Mouse (Mus musculus): ENCODE measurements at regions not wholly inside any gene's neighbourhood (a gene's known extent, or its start where the extent isn't known, plus 50 kb on each side); places are given as distances from the start of the nearest gene placed in this dataset.
A peak's percentile ranks its signal among the peaks of the same experiment; 100 is the strongest.

DNA sequence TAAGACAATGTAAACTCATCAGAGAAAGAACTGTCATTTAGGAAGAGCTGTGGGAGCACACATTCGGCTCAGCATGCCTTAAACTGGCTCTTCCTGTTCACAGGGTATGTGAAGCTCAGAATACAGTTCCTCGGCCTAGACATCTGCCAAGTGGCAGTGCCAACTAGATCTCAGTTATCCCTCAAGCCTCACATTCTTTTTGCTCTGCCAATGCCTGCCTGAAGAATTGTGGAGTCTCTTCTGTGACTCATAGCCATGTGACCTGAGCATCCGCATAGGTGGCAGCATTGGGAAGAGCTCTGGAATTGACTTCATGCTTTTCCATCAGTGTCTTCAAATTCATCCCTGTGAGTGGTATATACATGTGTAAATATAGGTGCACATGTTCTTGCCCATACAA lies 59.7 kb downstream of the Prlhr start:
- DNase-seq = no peak

DNA sequence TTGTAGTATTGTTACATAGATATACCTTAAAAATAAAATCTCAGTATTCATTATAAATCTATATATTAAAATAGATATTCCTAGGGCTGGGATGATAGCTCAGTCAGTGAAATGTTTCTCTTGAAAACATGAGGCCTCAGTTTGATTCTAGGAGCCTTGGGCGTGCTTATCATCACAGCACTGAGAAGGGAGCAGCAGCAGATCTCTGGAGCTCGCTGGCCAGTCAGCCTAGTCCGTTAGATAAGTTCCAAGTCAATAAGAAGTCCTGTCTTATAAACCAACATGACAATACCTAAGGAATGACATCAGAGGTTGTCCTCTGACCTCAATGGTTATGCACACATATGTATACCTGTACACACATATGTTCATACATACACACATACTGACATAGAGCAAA lies 68.7 kb downstream of the Prlhr start:
- no peak for DNase-seq

DNA sequence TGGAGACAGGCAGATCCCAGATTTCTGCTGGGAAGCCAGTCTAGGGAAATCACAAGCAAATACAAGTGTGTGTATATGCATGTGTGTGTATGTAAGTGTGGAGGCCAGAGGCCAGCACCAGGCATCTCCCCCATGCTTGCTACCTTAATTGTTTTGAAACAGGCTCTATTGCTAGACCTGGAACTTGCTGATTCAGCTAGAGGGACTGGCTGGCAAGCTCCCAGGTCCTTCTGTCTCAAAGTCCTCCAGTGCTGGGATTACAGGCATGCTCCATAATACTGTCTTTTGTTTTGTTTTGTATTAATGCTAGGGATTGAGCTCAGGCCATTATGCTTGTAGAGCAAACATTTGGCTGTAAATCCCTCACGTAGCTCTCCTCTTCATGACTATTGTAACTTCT lies 70.4 kb downstream of the Prlhr start:
- no peak for DNase-seq

DNA sequence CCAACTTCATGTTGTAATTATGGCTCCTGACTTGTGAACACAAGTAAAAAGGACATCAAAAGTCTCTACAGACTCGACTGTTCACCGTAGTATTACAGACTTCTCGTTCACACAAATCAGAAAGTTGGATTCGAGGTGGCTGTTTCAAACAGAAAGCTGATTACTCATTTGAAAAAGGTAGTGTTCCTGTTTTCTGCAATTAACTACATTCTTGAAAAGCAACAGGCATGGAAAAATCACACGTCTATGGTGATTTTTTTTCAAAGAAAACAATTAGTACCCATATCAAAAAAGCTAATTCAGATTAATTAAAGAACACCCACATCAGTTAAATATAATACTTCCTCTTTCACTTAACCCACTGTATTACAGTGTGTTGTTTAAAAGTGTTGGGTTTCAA lies 71.5 kb downstream of the Prlhr start:
- no peak for DNase-seq

DNA sequence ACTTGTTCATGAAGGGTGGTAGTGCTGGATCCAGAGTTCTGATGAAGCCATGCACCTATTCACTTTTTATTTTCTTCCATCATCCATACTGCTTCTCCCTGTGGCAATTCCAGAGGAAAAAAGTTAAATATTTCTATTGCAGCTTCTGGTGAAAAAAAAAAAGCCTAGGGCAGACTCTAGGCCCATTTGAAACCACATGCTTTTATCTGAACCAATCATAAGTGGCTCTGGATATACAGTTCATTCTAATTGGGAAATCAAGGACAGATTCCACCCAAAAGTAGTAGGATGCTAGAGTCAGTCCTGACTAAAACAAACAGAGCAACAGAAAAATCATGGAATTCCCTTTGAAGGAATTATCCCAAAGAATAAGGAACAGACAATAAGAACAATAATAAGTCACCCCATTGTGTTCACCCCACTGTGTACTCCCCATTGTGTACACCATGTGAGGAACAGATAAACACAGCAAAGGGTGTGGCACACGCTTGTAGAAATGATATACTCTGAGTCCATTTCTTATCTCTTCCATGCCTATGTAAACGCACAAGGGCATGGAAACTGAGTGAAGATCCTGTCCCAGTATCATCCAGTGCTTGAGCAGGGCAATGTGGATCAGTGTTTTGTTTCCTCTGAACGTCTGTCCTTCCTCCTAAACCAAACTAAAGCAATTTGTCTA lies 81.4 kb downstream of the Prlhr start:
- DNase-seq = no peak

DNA sequence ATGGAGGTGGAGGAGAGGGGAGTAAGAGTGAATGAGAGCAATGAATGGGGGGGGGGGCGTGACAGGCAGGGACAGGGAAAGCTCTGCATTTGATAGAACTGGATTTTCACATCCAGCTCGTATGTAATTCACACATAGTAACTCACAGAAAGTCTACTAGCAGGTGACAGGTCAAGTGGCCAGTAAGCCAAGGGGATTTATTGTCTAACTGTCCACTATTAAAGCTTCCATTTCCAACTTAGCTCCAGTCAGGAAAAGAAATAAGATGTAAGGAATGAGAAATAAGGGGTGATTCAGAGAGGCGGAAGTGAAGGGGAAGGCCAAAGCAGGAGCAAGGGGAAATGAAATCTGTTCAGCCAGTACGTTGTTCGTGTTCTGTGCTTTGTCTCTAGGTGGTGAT lies 83.4 kb downstream of the Prlhr start:
- DNase-seq = no peak

DNA sequence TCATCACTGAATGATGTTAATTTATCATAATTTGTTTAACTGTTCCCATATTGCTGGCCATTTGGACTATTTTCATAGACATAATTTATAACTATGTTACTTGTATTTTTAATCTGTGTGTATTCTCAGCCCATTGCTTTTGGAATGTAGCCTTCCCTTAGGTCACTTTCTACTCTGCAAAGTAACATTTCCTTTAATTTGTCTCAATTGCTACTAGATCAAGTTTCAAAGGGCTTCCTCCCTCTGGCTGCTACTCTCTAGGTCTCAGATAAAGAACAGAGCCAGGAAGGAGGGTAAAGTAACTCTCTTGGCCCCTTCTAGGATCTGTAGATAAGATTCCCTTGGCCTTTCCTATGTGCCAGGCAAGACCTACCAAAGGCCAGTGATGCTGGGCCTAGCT lies 85.4 kb downstream of the Prlhr start:
- no peak for DNase-seq

DNA sequence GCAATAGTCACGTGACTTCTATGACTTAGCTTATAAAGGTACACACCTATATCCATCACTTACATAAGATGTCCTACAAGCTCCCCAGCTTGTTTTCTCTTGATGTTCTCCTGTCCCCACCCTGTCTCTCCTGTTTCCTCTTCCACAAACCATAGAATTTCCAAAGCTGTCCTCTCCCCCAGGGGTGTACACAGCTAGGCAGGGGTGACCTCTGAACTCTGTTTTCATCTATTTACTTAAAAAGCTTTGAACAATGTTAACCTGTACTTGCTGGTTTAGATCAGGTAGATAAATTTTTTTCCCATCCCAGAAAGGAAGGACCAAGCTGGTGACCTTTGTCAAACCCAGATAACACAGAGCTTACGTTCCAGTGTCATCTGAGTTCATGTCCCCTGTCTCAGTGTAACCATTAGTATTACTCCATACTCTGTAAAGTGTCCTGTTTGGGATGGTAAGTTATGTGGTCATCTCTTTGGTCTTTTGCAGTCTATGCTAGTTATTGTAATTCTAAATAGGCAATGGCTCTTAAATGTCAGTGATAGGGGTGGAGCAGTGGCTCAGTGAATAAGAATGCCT lies 89.0 kb downstream of the Prlhr start:
- no peak for DNase-seq

DNA sequence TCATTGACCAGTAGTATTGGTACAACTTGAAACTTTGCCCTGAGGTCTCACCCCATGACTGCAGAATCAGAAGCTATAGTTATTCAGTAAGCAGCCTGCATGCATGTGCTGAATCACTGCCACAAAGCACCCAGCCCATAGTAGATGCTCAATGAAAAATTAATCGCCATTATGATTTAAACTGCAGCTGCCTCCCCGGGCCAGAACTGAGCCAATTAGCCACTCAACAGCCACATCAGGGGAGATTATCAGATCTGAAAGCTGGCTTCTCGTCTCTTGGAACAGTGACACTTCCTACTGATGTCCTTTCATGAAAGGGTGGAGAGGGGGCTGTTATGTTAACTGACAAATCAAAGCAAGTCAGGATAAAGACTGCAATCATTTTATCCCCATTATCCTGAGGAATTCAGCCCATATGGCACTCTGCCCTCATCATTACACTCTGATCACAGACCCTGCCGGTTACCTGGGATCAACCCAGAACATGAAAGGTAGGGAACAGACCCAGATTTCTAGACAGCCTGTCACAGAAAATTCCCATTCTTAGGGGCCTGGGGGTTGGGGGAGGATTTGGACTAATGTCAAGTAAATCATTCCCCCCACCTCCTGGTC lies 104.0 kb downstream of the Prlhr start:
- no peak for DNase-seq

DNA sequence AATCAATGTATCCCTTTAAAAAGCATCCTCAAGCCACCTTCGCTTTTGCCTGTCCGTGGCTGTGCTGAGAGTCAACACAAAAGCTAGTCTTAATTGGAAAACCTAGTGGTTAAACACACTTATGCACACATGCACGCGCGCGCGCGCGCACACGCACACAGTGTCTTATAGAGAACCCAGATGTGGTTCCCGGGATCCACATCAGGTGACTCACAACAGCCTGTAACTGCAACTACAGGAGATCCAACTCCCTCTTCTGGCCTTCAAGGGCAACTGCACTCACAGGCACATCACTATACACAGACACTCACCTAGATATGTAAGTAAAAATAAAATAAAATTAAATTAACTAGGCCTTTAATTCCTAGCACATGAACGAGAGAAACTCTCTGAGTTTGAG lies 118.4 kb upstream of the Fam204a start:
- DNase-seq = no peak

DNA sequence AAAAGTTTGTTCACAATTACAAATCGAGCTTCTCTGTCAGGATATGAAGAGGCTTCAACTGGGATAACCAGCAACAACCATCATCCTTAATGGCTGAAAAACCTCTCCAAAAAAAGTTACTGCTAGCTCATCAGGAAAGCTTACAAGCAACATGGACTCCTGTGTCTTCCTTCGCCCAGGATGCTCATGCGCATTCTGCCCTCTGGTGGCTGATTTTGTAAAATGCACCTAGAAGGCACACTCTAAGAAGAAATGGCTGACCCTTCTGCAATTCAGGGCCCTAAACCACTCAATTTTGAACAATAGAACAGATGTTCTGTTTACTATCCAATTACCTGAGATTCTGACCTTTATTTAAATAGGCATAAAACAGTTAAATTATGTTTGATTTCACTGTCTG lies 115.0 kb upstream of the Fam204a start:
- peak; percentile 10 to 19 for DNase-seq

DNA sequence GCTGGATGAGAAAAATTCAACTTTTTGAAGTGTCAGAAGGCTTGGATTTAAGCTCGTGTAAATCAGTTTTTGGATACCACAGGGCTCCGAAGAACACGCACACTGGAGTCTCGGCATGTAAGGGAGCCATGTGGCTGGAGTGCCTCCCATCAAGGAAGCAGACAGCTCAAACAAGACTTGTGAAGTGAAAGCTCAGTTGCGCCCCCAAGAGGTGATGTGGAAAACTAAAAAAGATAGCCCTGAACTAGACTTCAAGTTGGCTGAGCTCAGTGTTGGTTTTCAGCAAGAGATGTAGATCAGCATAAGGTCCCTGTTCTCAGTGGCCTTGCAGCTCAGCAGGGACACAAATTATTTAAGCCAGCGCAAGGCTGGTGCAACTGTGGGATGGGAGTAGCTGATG lies 113.7 kb upstream of the Fam204a start:
- no peak for DNase-seq

DNA sequence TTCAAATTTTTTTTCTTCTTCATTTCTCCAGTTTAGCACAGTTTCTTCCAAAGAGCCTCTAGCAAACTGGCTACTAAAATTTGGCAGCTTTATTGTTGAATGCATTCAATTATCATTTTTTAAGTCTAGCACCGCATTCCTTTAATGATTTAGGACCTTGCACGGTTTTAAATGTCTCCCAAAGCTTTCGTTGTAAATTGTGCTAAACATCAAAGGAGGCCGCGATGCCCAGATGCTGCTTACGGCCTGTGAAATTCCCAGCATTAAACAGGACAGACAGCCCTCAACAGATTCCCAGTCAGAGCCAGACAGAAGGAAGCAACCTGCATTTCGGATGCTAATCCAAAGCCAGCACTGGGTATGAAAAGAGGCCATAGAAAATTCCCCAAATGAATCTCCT lies 108.0 kb upstream of the Fam204a start:
- DNase-seq = no peak

DNA sequence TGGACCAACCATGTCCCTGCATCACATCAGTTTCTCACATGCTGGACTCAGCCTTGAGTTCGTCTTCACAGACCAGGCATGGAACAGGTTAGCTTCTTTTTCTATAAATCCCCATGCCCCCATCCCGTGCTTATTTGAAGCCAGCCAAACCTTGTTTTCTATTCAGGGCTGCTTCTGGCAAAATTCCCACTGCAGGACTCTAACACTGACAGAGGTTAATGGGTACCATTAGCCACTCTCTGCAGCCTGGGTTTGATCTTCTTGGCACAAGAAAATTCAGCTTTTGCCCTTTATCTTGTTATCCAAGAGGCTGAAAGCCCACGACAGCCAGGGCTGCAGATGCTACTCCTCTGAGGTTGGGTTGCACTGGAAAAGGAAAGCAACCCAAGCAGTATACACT lies 101.8 kb upstream of the Fam204a start:
- DNase-seq = no peak

DNA sequence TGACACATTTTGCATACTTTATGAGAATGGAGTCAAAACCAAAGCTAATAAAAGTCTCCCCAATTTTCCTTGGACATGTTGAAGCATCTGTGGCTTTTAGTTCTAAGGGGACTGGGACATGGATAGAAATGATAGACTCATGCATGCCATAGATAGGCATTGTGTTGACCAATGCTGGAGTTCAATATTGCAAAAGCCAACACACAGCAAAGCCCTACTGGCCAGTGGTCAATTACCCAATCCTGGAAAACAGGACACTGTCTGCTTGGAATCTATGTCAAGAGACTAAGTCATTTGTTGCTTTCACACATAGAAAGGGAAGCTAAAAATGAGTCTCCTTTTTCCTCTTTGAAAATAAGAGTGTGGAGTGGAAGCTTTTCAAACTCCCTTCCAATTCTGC lies 99.1 kb upstream of the Fam204a start:
- no peak for DNase-seq

DNA sequence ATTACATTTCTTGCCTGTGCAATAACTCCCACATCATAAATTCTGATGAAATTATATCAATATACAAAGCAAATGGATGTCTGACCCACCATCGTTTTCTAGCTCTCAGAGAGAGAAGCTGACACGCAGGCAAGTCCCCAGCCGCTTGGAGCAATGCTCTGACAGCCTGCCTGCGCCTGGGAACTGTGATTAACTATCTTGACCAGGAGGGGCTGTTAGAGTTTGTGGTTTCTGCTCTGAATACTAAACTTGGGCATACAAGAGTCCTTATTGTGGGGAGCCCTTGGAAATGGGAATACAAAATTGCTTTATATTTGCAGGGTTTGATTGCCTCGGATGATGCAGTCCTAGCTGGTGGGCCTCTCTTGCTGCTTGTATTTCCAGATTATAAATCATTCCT lies 98.6 kb upstream of the Fam204a start:
- no peak for DNase-seq

DNA sequence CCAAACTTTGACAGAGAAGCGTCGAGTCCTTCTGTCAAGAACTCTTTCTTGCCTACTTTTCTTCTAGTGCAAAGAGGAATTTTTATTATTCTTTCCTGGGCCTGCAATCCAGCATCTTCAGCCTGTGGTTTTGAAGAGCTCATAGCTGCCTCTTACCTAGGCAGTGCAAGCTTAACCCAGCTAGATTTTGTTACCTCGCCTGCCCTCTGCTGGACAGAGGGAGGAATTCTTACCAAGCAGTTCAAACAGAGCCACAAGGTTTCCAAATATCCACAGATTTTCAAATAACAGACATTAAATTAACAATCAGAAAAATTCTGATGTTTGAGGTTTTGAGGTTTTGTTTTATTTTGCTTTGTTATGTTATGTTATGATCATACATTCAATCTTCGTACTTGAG lies 84.1 kb upstream of the Fam204a start:
- peak; percentile 26 to 36 for DNase-seq

DNA sequence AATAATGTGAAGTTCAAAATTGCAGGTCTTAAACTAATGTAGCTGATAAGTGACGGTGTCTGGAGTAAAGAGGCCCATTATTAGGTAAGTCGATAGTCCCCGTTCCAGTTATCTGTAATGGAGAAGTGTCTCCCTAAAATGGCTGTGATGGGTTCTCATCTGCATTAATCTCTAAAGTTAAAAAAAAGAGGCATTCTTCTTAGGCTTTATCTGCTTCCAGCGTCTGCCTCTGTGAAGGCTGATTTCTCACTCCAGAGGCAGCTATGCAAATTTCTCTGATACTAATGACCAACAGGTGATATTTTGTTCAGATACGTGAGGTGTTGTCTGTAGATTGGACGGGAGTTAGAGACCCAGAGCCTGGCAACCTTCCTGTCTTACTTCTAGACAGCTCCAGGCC lies 75.9 kb upstream of the Fam204a start:
- no peak for DNase-seq

DNA sequence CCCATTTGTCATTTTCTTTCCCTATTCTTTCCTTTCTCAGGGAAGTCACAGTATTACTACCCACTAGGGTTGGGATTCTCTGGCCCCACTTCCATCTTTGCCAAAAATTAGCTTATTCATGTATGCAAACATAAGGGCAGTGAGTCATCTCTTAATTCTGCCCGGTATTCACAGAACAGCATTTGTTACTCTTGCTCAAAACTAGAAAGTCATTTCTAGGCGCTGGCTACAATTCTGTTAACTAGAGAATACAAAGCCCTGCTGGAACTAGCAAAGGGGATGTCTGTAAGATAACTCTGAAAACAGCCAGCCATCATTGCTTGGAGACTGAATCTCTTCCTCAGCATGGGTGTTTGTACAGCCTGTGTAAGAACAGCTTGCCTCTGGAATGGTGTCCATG lies 74.4 kb upstream of the Fam204a start:
- DNase-seq = no peak

DNA sequence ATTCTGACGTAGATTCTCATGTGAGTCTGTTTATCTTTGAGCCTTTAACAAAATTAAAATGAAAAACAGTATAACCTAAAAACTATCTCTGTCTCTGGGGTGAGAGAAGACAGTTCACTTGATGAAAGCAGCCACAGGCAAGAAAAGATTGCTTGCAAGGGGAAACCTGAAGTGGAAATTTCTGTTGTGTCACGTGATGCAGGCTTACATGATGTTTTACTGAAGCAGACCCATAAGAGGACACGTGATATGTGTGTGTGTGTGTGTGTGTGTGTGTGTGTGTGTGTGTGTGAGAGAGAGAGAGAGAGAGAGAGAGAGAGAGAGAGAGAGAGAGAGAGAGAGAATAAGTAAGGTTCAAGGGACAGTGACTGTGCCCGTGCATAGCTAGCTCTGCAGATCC lies 63.7 kb upstream of the Fam204a start:
- DNase-seq = no peak

DNA sequence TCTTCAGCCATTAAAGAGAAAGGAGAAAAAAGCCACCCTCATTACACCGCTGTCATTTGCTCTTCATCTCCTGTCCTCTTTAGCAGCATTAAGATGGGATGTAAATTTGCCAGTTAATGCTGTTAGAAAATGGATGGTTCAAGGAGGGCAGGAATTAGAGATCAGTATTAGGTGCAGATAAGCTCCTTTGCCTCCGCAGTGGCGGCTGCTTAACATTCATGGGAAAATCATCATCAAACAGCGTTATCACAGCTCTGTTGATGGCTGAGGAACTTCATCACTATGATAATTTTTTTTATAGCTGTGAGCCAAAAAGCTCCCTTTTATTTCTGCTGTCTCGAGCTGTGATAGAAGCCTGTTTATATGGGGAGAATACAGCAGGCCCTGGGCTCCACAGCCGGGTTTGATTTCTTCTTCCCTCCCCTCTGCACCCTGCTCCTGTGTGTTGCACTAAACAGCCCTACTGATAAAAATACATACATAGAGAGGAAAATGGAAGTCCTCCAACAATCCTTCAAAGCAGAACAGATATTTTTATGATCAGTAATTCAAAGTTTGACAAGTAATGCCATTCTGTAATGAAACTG lies 60.4 kb upstream of the Fam204a start:
- DNase-seq = no peak

DNA sequence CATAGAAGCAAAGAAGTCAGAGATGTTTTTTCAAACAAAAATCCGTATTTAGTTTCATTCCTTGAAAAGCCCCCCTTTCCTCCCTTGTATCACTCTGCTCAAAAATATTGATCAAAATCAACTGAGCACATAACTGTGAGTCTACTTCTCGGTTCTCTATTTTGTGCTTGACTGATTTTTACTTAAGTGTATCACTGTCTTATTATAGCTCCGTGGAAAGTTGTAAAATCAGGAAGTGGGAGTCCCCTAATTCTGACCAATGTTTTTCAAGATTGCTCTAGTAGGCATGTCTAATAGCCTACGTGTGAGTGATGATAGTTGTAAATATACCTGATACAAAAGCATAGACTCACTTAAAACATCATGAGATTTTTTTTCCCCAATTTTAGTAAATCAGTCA lies 58.4 kb upstream of the Fam204a start:
- no peak for DNase-seq

Data from thymus, postnatal 36 days (tissue).